Mouse (Mus musculus) lung, adult 2 months (tissue): ENCODE results near the gene Stx11.

Source experiments
- CTCF ChIP-seq: fragments of 200-500 bp; IDR thresholded peaks from 2 replicates; pipeline ENCODE4 v1.5.1; 2011; ENCODE audit warnings: mild to moderate bottlenecking, low read length, control low read depth; ENCODE audit not compliant: insufficient read depth
- POLR2A ChIP-seq: fragments of 200-500 bp; IDR thresholded peaks from 2 replicates; pipeline ENCODE4 v1.6.1; 2011; ENCODE audit warnings: low read depth, mild to moderate bottlenecking, control low read depth, low read length, borderline replicate concordance; ENCODE audit errors: extremely low read depth

- no peak for TF ChIP-seq CTCF
- TF ChIP-seq POLR2A: no peak
These were observed 35.9 kb downstream of the Stx11 start for GRCm38 (mm10) chr10:12928193-12928592.
